ENCODE assay signal across 17 mouse cellular contexts in the genomic region with DNA sequence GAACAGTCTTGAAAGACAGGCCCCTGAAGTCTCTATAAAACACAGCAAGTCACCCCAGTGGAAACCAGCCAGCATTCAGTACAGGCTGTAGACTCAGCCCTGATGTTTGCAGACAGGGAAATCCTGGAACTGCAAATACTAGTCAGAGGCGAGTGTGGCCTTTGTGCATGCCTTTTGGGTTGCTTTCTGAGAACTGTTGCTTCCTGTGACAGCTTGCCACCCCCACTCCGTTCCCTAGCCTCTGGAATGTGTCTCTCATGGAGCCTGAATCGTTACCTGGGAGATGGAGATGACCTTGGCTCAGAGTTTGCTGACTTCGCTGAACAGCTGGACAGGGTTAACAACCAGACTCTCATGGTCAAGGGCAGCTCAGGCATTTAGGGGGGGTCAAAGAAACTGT.
DNase-seq lines count a peak whose midpoint lies in the region; ATAC-seq and TF ChIP-seq lines count a peak whose summit lies in the region.
"Had no signal": no experiment of that assay in that cellular context is flagged by ENCODE, and none has a peak within 500 bp of the region (broad histone marks: within the 10 kb centered on the region; RNA-seq: fewer than 3 reads in every experiment).

No protein-coding gene starts in this region.

- peak; percentile 6 for DNase-seq in liver
- no peak for DNase-seq in liver, embryonic 11.5 days (ENCODE audit: low spot score)
- DNase-seq in adrenal gland, postnatal 14 days: peak; percentile 62
- DNase-seq in embryonic facial prominence, embryonic 10.5 days (ENCODE audit: low spot score): peak; percentile 18
- DNase-seq in liver, embryonic 14.5 days (ENCODE audit: low read depth in 3 of 3, low spot score in 3 of 3): peak in 2 of 3 experiments; percentile 2 to 6
- no peak for DNase-seq in B cell, adult 2 months
- no peak for DNase-seq in thymus, adult 2 months
- DNase-seq in thymus, postnatal 36 days: no peak
- DNase-seq: cerebellum, postnatal 36 days; heart, adult 2 months; heart, postnatal 14 days; lung, postnatal 36 days; spleen, adult 18-20 months had no signal

- H3K27ac ChIP-seq in liver, embryonic 11.5 days (ENCODE audit: low read depth, low read length): no peak overlapping the region
- no peak overlapping the region for H3K27ac ChIP-seq in embryonic facial prominence, embryonic 10.5 days (replicated peaks)
- H3K27ac ChIP-seq in liver, embryonic 14.5 days: no peak overlapping the region
- H3K27ac ChIP-seq in thymus, adult 2 months (ENCODE audit: control insufficient read depth, insufficient read depth, low read length): no peak overlapping the region
- H3K27ac ChIP-seq: heart, adult 2 months; layer of hippocampus, adult 2 months; limb, embryonic 10.5 days had no signal

- H3K4me3 ChIP-seq in liver, embryonic 11.5 days (ENCODE audit: low read depth, low read length): no peak overlapping the region
- no peak overlapping the region for H3K4me3 ChIP-seq in embryonic facial prominence, embryonic 10.5 days
- H3K4me3 ChIP-seq in liver, embryonic 14.5 days (ENCODE audit: insufficient read depth in 1 of 2, low read depth in 2 of 2, low read length in 2 of 2): no peak overlapping the region
- H3K4me3 ChIP-seq in thymus, adult 2 months (ENCODE audit: control insufficient read depth, insufficient read depth, low read length): no peak overlapping the region
- H3K4me3 ChIP-seq: erythroblast, embryonic 14.5 days; heart, adult 2 months; layer of hippocampus, adult 2 months; limb, embryonic 10.5 days; myocyte had no signal

- ATAC-seq in liver, embryonic 11.5 days (replicated peaks; ENCODE audit: low FRiP score): no peak
- ATAC-seq in liver, embryonic 14.5 days (ENCODE audit: insufficient read depth): 0 out of 2 replicates have a peak, but pooled peaks have one; percentile 23

- no peak for TF ChIP-seq CTCF in liver, embryonic 14.5 days (IDR thresholded peaks at IDR 0.05; ENCODE audit: low read depth)
- no peak for TF ChIP-seq CTCF in thymus, adult 2 months (IDR thresholded peaks at IDR 0.05; ENCODE audit: borderline replicate concordance, control insufficient read depth, extremely low read depth, insufficient read depth, low read length, poor library complexity)

- TF ChIP-seq EP300 in liver, embryonic 14.5 days (IDR thresholded peaks at IDR 0.05; ENCODE audit: low read depth): no peak

- TF ChIP-seq POLR2A in thymus, adult 2 months (IDR thresholded peaks at IDR 0.05; ENCODE audit: control insufficient read depth, extremely low read depth, insufficient read depth, low read length, poor library complexity): no peak

- no peak overlapping the region for H3K4me2 ChIP-seq in liver, embryonic 11.5 days
- H3K4me2 ChIP-seq in liver, embryonic 14.5 days (ENCODE audit: low read depth): no peak overlapping the region

- no peaks in the 10 kb centered on the region for H3K27me3 ChIP-seq in liver, embryonic 11.5 days (replicated peaks; ENCODE audit: control insufficient read depth, insufficient read depth, low read length)
- H3K27me3 ChIP-seq in embryonic facial prominence, embryonic 10.5 days (replicated peaks; ENCODE audit: low read depth, poor library complexity, severe bottlenecking): no peaks in the 10 kb centered on the region
- no peaks in the 10 kb centered on the region for H3K27me3 ChIP-seq in liver, embryonic 14.5 days (ENCODE audit: control insufficient read depth, insufficient read depth, low read length)
- no peaks in the 10 kb centered on the region for H3K27me3 ChIP-seq in thymus, adult 2 months (ENCODE audit: control insufficient read depth, insufficient read depth, low read length)

- no peaks in the 10 kb centered on the region for H3K9me3 ChIP-seq in liver, embryonic 11.5 days (ENCODE audit: control insufficient read depth, low read length)
- no peaks in the 10 kb centered on the region for H3K9me3 ChIP-seq in embryonic facial prominence, embryonic 10.5 days
- H3K9me3 ChIP-seq in liver, embryonic 14.5 days (ENCODE audit: control insufficient read depth, low read length): no peaks in the 10 kb centered on the region
- H3K9me3 ChIP-seq: limb, embryonic 10.5 days had no signal

- WGBS in liver, embryonic 11.5 days: 49% methylated on average over 4 of the region's 4 CpGs
- 52% methylated on average over 4 of the region's 4 CpGs for WGBS in embryonic facial prominence, embryonic 10.5 days
- 32% methylated on average over 4 of the region's 4 CpGs for WGBS in liver, embryonic 14.5 days (ENCODE audit: insufficient replicate concordance)
- WGBS in thymus, adult 2 months: 85% methylated on average over 4 of the region's 4 CpGs

- no peaks in the 10 kb centered on the region for H3K4me1 ChIP-seq in liver, embryonic 11.5 days (replicated peaks; ENCODE audit: control insufficient read depth, insufficient read depth, low read length)
- peaks cover 4% of the 10 kb centered on the region for H3K4me1 ChIP-seq in embryonic facial prominence, embryonic 10.5 days
- no peaks in the 10 kb centered on the region for H3K4me1 ChIP-seq in liver, embryonic 14.5 days (replicated peaks; ENCODE audit: control insufficient read depth in 2 of 2, insufficient read depth in 2 of 2, low read length in 1 of 2)
- no peaks in the 10 kb centered on the region for H3K4me1 ChIP-seq in thymus, adult 2 months (replicated peaks; ENCODE audit: control insufficient read depth, insufficient read depth, low read length)

- H3K9ac ChIP-seq in liver, embryonic 11.5 days (ENCODE audit: low read depth, low read length): no peak overlapping the region
- no peak overlapping the region for H3K9ac ChIP-seq in liver, embryonic 14.5 days (replicated peaks)

- no peaks in the 10 kb centered on the region for H3K36me3 ChIP-seq in liver, embryonic 11.5 days (ENCODE audit: control insufficient read depth, insufficient read depth, low read length)
- no peaks in the 10 kb centered on the region for H3K36me3 ChIP-seq in embryonic facial prominence, embryonic 10.5 days (replicated peaks)
- no peaks in the 10 kb centered on the region for H3K36me3 ChIP-seq in liver, embryonic 14.5 days (replicated peaks; ENCODE audit: control insufficient read depth, insufficient read depth, low read depth)
- H3K36me3 ChIP-seq in thymus, adult 2 months (ENCODE audit: control insufficient read depth, insufficient read depth, low read length): no peaks in the 10 kb centered on the region
- H3K36me3 ChIP-seq: limb, embryonic 10.5 days had no signal

Comparison
In these comparisons a context has a peak if more than half of its experiments do, and no peak if none do; other contexts are left out.
1. DNase-seq: peak in liver (single experiment), adrenal gland, postnatal 14 days (single experiment), embryonic facial prominence, embryonic 10.5 days (single experiment) and liver, embryonic 14.5 days (2 of 3); none in liver, embryonic 11.5 days (single experiment), B cell, adult 2 months (0 of 2), thymus, adult 2 months (single experiment) and thymus, postnatal 36 days (0 of 2).